In the genomic region with DNA sequence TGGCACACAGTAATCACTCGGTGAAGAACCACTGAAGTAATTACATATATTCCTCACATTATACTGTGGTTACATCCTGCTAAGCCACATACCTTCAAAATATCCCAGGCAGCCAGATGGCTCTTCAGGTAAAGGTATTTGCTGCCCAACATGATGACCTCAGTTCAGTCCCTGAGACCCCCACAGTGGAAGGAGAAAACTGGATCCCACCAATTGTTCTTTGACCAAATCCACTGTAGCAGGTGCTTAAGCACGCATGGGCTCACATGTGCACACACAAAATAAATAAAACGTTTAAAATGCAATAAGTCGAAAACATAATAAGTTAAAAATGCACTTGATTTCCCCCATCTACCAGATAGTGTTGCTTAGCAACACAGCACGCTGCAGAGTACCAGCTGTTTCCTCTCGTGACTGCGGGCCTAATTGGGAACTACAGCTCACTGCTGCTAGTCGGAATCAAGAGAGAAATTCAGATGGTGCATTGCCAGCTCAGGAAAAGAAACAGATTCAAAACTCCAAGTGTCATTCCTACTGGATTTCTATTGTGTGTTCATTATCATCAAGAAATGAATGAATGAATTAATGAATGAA, we compare ENCODE assay signal across 8 mouse cellular contexts.
A peak's percentile ranks its signal among the peaks of the same experiment; 100 is the strongest.
DNase-seq lines count a peak whose midpoint lies in the region; ATAC-seq and TF ChIP-seq lines count a peak whose summit lies in the region.

No protein-coding gene starts in this region.

- no peak overlapping the region for H3K4me3 ChIP-seq in left cerebral cortex, adult 2 months

- no peak; the same call in 1 of the 2 replicates for TF ChIP-seq CTCF in left cerebral cortex, adult 2 months (IDR thresholded peaks at IDR 0.05)

- ATAC-seq in common myeloid progenitor, adult 5-6 weeks (replicated peaks; ENCODE audit: low read depth, poor library complexity, severe bottlenecking), result peak; percentile 33

- intact Hi-C loops in left cerebral cortex, adult 2 months (cut with DNase I), result no loop called here
- intact Hi-C loops in left cerebral cortex, postnatal 4 days (cut with DNase I), result no loop called here
- intact Hi-C loops in heart, postnatal 25 days (cut with DNase I), result no loop called here

- peak overlapping the region; percentile 38; the same call in 1 of the 2 replicates for H3K27ac ChIP-seq in left cerebral cortex, adult 2 months

- peak; percentile 32 to 54 for DNase-seq in left cerebral cortex, adult 2 months (ENCODE audit: extremely low spot score in 1 of 2, low spot score in 2 of 2)
- no peak for DNase-seq in left cerebral cortex, postnatal 4 days
- DNase-seq in layer of hippocampus, adult 9-11 months, result peak; percentile 80
- peak; percentile 34 for DNase-seq in right cerebral cortex, postnatal 4 days
- DNase-seq in heart, postnatal 25 days (ENCODE audit: low spot score), result no peak
- no peak for DNase-seq in gastrocnemius, postnatal 4 days (ENCODE audit: low spot score in 2 of 2)
- no peak for DNase-seq in cerebellum, postnatal 14 days

Comparison
In these comparisons a context has a peak if more than half of its experiments do, and no peak if none do; other contexts are left out.
1. DNase-seq: peak in left cerebral cortex, adult 2 months (2 of 2), layer of hippocampus, adult 9-11 months (single experiment) and right cerebral cortex, postnatal 4 days (single experiment); none in left cerebral cortex, postnatal 4 days (single experiment), heart, postnatal 25 days (single experiment), gastrocnemius, postnatal 4 days (0 of 2) and cerebellum, postnatal 14 days (0 of 2).